Mouse (Mus musculus): ENCODE data around the gene Btbd2.

GRCm38 (mm10) chr10:80671251-80671650, 14.4 kb upstream of the Btbd2 start:
- TF ChIP-seq CTCF (IDR thresholded peaks at IDR 0.05; ENCODE audit: low read depth): no peak
- no peak for TF ChIP-seq EP300 (IDR thresholded peaks at IDR 0.05; ENCODE audit: low read depth)

Measured in liver, postnatal 0 days (tissue).